Mouse (Mus musculus): Measurements from ENCODE around the gene Atp9a. TPM values are rescaled to one million over a fixed set of nuclear protein-coding genes. Genes with fewer than 3 reads are reported as not detected.

The Atp9a gene
- total RNA-seq, 2 experiments from 2014 or later: 14.9 to 16.9 TPM

- intact Hi-C loops (cut with DNase I; ENCODE audit: low total_unique reads): loop anchor here (5.0 to 10.0 kb wide), 2 partner anchors 51 to 183 kb away; partner anchors contain the start of gene Atp9a
- DNase-seq: peak; percentile 59
Measured at GRCm38 (mm10) chr2:168691774-168692173, 50.4 kb downstream of the Atp9a start.

GRCm38 (mm10) chr2:168687326-168687725, 54.9 kb downstream of the Atp9a start:
- intact Hi-C loops (cut with DNase I; ENCODE audit: low total_unique reads): no loop called here
- DNase-seq: no peak

- intact Hi-C loops (cut with DNase I; ENCODE audit: low total_unique reads): no loop called here
- no peak for DNase-seq
Measured at GRCm38 (mm10) chr2:168685909-168686308, 56.3 kb downstream of the Atp9a start.

- no peak for DNase-seq
- intact Hi-C loops (cut with DNase I; ENCODE audit: low total_unique reads): no loop called here
Measured at GRCm38 (mm10) chr2:168684695-168685094, 57.5 kb downstream of the Atp9a start.

- intact Hi-C loops (cut with DNase I; ENCODE audit: low total_unique reads): no loop called here
Measured at GRCm38 (mm10) chr2:168683520-168684150, 58.6 kb downstream of the Atp9a start.

GRCm38 (mm10) chr2:168682721-168683120, 59.5 kb downstream of the Atp9a start:
- intact Hi-C loops (cut with DNase I; ENCODE audit: low total_unique reads): no loop called here
- no peak for DNase-seq

More at GRCm38 (mm10) chr2:168683520-168684150, 58.6 kb downstream of the Atp9a start:
- DNase-seq: no peak

- no peak for DNase-seq
- intact Hi-C loops (cut with DNase I; ENCODE audit: low total_unique reads): no loop called here
Measured at GRCm38 (mm10) chr2:168681531-168681930, 60.7 kb downstream of the Atp9a start.

GRCm38 (mm10) chr2:168679381-168680199, 62.6 kb downstream of the Atp9a start:
- intact Hi-C loops (cut with DNase I; ENCODE audit: low total_unique reads): no loop called here
- DNase-seq: no peak

- no peak for DNase-seq
- intact Hi-C loops (cut with DNase I; ENCODE audit: low total_unique reads): no loop called here
Measured at GRCm38 (mm10) chr2:168678662-168679294, 63.4 kb downstream of the Atp9a start.

- no peak for DNase-seq
- intact Hi-C loops (cut with DNase I; ENCODE audit: low total_unique reads): no loop called here
Measured at GRCm38 (mm10) chr2:168677650-168678049, 64.6 kb downstream of the Atp9a start.

GRCm38 (mm10) chr2:168671724-168672123, 70.5 kb downstream of the Atp9a start:
- intact Hi-C loops (cut with DNase I; ENCODE audit: low total_unique reads): no loop called here
- no peak for DNase-seq

GRCm38 (mm10) chr2:168670241-168670640, 72.0 kb downstream of the Atp9a start:
- intact Hi-C loops (cut with DNase I; ENCODE audit: low total_unique reads): no loop called here

GRCm38 (mm10) chr2:168669762-168670161, 72.4 kb downstream of the Atp9a start:
- intact Hi-C loops (cut with DNase I; ENCODE audit: low total_unique reads): no loop called here

More at GRCm38 (mm10) chr2:168670241-168670640, 72.0 kb downstream of the Atp9a start:
- DNase-seq: no peak

GRCm38 (mm10) chr2:168667745-168668144, 74.5 kb downstream of the Atp9a start:
- DNase-seq: no peak
- intact Hi-C loops (cut with DNase I; ENCODE audit: low total_unique reads): no loop called here

More at GRCm38 (mm10) chr2:168669762-168670161, 72.4 kb downstream of the Atp9a start:
- no peak for DNase-seq

- intact Hi-C loops (cut with DNase I; ENCODE audit: low total_unique reads): no loop called here
Measured at GRCm38 (mm10) chr2:168665680-168666079, 76.5 kb downstream of the Atp9a start.

GRCm38 (mm10) chr2:168663716-168664115, 78.5 kb downstream of the Atp9a start:
- intact Hi-C loops (cut with DNase I; ENCODE audit: low total_unique reads): no loop called here
- DNase-seq: no peak

More at GRCm38 (mm10) chr2:168665680-168666079, 76.5 kb downstream of the Atp9a start:
- no peak for DNase-seq

GRCm38 (mm10) chr2:168663216-168663615, 79.0 kb downstream of the Atp9a start:
- intact Hi-C loops (cut with DNase I; ENCODE audit: low total_unique reads): no loop called here
- DNase-seq: no peak

- DNase-seq: no peak
- intact Hi-C loops (cut with DNase I; ENCODE audit: low total_unique reads): no loop called here
Measured at GRCm38 (mm10) chr2:168661802-168662201, 80.4 kb downstream of the Atp9a start.

- intact Hi-C loops (cut with DNase I; ENCODE audit: low total_unique reads): no loop called here
- DNase-seq: no peak
Measured at GRCm38 (mm10) chr2:168660344-168660743, 81.9 kb downstream of the Atp9a start.

- peak; percentile 39 for DNase-seq
- intact Hi-C loops (cut with DNase I; ENCODE audit: low total_unique reads): no loop called here
Measured at GRCm38 (mm10) chr2:168658551-168658950, 83.7 kb downstream of the Atp9a start.
